24 mouse cellular contexts compared by ENCODE assay signal in genomic region chr8:121978670-121979069, GRCm38 (mm10). TPM values are rescaled to one million over a fixed set of nuclear protein-coding genes. Genes with fewer than 3 reads are reported as not detected.
"Had no signal": no experiment of that assay in that cellular context is flagged by ENCODE, and none has a peak within 500 bp of the region (broad histone marks: within the 10 kb centered on the region; RNA-seq: fewer than 3 reads in every experiment).

No protein-coding gene starts in this region.

- H3K27ac ChIP-seq: heart, adult 2 months; heart, embryonic 10.5 days; hindbrain, embryonic 10.5 days; hindbrain, embryonic 12.5 days; hindbrain, embryonic 14.5 days; intestine, embryonic 15.5 days; kidney, postnatal 0 days; limb, embryonic 13.5 days; limb, embryonic 15.5 days; liver, embryonic 12.5 days; liver, embryonic 14.5 days had no signal

- DNase-seq: heart, adult 11 months; heart, adult 2 months; kidney, adult 18-20 months; kidney, adult 8-10 months; layer of hippocampus, adult 9-11 months; left cerebral cortex, postnatal 4 days had no signal

- H3K4me3 ChIP-seq: heart, adult 2 months; heart, embryonic 10.5 days; heart, embryonic 12.5 days; hindbrain, embryonic 10.5 days; hindbrain, embryonic 12.5 days; intestine, embryonic 15.5 days; limb, embryonic 13.5 days; limb, embryonic 15.5 days; liver, embryonic 12.5 days had no signal

RNA-seq across cellular contexts. Expression of gene Car5a, which starts 34.0 kb away (rescaled TPM):
- total RNA-seq: heart, adult 2 months; heart, postnatal 10 days; heart, postnatal 25 days; heart, postnatal 4 days; layer of hippocampus, postnatal 14 days; layer of hippocampus, postnatal 36 days; left cerebral cortex, postnatal 10 days; left cerebral cortex, postnatal 25 days had no signal
